Mouse (Mus musculus) cerebellum, adult 8-10 months (tissue): ENCODE results near the gene Ptp4a2.
A peak's percentile ranks its signal among the peaks of the same experiment; 100 is the strongest.

Source experiments
- DNase-seq: peaks from one replicate; pipeline ENCODE4 v3.0.0; 2022

Ptp4a2 gene

DNA sequence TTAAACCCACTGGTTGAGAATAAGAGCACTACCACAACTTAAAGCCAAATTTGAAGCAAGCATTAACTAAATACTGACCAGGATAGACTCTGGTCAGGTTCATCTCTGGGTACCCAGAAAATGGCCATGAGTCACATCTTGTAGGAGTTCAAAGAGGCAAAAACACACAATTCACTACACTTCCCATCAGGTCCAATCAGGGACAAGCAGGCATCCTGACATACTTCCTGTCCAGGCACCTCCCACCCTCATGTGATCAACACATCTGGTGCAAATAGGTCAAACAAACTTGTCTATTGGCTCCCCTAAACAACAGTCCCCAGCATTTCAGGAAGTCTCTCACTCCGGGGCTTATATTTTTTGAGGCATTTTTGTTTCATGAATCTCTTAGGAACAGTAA, 7.7 kb upstream of the Ptp4a2 start:
- DNase-seq: no peak

DNA sequence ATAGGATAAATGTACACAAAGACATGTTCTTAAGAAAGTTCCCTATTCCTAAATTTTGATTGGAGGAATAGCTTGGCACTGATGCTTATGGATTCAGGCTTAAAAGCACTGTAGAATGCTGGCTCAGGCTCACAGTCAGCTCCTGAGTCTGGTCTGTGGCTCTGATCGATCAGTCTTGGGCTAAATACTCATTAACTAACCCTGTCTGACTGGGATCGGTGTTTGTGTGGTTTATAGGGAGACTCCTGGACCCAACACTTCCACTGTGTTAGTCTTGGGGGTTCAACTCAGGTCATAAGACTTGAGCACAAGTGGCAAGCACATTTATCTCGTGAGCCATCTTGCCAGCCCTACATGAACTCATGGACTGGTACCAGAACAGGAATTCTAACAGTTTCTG, 6.0 kb upstream of the Ptp4a2 start:
- DNase-seq: no peak

DNA sequence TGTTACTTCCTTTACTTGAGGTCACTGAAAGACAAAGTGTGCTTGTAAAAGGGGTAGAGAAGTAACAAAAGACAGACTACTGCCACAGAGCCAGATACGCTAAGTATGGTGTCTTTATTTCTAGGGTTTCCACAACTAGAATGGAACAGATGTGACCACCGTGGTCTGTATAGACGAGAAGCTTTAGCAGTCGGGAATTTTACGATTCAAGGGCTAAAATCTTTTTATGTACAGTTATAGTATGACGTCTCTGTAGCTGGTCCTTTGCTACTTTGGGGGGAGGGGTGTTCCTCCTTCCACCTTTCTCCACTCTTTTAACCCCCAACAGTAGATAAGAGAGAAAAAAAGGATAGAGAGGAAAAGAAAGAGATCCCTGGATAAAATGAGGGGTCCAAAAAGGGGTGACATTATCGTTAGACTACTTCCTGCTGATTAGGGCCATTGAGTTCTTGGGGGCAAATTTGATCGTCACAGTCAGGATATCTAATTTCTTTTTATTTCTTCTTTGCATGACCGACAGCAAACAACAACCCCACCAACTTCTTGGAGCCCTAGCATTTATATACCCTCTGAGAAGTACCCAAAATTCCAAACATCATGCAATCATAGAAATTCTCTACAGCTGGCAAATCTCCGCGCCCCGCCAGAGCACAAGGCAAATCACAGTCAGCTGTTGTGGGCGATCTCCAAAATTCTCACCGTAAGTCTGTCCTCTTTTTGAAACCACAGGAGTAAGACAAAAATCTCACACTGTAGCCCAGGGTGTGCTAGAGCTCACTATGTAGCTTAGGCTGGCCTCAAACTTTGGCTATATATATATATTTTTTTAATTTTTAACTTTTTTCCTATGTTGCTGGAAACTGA, 818 bp downstream of the Ptp4a2 start:
- no peak for DNase-seq

DNA sequence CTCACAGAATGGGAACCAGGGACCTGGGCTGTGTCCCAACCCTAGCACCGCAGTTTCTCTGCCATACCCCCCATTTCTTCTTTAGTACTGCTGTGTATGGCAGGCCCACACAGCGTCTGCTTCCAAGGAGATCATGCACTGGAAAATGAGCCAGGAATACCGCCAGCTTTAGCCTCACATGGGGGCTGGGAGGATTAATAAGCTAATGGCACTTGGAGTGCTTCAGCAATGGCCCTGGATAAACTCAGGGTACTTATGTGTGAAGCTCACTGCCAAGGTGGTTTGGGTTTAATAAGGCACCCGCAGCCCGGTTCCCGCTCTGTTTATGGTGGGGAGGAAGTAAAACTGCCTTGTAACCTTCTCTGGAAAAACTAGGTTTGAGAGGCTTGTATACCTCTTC, 6.6 kb downstream of the Ptp4a2 start:
- no peak for DNase-seq

DNA sequence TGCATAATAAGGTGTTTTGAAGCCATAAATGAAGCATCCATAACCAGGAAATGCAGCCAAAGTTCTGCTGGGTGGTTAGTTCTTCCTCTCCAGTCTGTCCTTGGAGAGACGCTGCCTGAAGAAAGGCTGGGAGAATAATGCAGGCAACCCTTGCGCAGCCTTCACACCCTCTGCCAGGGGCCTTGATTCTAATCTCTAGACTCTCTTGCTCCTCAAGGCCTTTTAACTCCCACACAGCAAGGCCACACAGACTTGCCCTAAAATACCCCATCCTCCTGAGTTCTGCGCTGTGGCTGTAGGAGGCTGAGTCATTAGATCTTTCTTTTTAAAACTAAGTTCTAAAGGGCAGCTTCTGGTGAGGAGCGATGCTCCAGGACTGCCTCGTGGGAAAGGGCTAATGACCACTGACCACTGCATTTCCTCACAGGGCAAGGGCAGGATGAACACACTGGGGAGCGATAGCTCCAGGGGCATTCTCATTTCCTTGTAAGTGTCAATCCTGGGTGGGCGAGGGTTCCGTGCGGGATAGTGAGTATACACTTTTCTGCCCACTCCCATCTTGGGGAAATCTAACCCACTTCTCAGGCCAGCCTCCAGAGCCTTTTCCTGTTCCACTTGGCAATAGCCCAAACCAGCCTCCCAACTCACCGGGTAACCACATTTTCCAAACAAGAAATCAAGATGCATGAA, 7.6 kb downstream of the Ptp4a2 start:
- DNase-seq: peak; percentile 17

DNA sequence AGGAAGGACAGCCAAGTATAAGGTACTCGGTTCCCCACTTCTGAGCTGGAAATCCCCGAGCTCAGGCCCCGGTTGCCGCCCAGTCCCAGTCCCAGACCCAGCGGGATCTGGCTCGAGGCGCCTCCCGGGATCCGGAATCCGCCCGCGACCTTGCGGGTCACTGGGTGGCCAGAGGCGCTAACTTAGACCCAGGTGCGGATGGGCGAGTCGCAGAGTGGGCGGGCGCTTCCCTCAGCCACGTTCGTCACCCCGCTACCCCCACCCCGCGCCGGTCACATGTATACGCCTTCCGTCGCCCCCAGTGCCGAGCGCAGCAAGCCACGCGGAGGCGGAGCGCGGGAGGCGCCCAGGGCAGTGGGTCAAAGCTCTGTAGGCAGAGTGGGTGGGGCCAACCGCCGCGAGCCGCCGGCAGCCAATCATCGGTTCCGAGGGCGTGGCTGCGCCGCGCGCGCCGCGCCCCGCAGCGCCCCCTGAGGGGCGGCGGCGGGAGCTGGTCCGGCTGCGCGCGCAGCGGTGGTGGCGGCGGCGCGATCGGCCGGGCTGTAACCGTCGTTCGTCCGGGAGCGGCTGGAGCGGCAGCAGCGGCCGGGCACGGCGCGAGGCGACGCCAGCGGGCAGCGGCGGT, 8.8 kb downstream of the Ptp4a2 start:
- DNase-seq: peak; percentile 93

DNA sequence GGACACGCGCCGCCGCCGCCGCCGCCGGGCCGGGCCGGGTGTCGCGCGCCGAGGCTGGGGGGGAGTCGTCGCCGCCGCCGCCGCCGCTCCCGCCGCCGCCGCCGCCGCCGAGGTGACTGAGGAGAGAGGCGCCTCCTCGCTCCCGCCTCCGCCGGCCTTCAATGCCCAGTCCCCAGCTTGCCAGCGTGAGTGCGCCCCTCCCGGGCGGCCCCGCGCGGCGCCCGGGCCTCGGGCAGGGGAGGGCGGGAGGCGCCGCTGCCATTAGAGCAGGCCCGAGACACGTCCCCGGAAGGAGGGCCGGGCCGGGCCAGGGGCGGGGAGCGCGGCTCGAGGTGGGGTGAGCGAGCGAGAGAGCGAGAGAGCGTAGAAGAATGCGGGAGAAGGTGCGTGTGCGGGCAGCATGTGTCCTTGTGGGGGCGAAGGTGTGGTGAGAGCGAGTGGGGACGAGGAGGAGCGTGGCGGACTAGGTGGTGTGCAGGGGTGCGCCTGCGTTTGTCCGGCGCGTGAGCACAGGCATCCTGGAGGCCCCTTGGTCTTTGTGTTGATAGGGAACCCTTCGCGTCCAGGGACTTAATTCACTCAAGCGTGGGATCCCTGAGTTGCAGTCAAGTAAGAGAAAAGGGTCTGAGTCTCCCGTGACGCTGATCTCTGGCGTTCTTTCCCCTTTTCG, 9.5 kb downstream of the Ptp4a2 start:
- DNase-seq: peak; percentile 65

DNA sequence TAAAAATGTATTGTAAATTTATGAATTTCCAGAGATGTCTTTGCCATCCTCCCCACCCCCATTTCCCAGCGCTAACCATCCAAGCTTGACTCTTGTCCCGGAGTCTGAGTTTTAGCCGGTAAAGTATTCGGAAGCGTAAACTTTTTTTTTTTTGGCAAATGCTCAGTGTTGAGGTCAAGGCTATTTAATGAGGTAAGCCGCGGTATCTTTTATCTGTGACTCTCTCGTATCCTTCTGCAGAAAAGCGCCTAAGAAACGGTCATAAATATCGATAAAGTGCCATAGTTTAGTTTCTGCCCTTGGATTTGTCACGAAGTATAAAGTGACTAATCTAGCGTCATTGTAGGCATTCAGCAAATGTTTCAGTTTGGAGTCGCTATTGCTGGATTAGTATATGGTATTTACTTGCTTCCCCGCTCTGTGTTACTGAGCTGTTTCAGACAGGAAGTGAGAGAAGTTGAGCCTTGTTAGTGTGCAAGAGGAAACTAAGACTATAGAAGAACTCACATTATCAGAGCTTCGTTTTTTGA, 10.1 kb downstream of the Ptp4a2 start:
- DNase-seq: no peak

DNA sequence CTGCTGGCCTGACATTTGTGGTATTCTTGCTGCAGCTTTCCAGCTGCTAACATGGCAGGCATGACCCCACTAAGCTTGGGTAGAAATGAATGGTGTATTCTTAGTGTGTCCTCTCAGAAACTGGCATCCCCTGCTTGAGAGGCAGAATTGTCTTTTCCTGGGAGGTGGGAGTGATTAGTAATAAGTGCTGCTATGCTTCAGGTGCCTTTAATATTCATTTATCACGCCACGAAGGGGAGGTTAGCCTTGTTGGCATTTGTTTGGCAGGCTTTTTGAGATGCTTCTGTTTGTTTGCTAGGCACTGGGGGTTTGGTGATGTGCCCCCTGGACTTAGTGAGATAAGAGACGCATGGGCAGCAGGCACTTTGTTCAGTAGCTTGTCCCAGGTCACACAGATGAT, 11.3 kb downstream of the Ptp4a2 start:
- DNase-seq: no peak

DNA sequence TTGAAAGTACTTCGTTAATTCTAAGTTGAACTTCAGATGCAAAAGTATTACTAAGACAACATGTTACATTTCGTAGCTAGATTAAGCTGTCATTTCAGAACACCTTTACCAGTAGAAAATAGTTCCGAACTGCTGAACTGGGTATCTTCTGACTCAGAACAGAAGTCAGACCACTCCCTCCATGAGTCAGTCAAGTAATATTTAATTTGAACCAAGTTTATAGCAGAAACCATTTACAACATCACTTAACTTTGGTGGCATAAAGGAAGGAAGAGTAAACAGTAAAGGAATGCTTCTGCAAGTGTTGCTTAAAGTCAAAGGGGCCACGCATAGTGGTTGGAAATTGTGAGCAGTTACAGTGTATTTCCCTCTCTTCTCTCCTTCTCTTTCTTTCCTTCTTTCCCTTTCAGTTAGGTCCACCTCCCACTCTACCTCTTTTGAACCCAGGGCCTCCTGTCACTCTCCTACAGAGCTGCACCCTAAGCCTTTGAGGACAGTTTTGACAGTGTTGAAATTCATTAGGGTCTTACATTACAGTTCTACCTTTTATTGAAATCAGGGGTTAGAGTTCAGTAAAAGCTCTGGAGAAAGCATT, 12.3 kb downstream of the Ptp4a2 start:
- DNase-seq: no peak

DNA sequence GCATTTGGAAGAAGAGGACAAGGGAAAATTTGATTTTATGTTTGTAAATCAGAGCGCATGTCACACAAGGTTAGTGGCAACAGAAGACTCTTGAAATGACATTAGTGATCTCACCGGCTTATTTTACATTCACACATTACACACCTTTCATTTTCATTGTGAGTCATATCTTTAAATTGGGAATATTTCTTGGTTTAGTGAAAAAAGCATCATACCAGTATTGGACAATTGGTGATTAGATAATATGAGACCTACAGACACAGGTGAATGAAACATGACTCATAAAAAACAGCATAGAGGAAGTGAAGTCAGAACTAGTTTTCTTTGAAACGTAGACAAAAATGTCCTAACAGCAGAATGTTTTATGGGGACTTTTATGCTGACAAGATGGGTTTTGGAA, 16.6 kb downstream of the Ptp4a2 start:
- DNase-seq: no peak

DNA sequence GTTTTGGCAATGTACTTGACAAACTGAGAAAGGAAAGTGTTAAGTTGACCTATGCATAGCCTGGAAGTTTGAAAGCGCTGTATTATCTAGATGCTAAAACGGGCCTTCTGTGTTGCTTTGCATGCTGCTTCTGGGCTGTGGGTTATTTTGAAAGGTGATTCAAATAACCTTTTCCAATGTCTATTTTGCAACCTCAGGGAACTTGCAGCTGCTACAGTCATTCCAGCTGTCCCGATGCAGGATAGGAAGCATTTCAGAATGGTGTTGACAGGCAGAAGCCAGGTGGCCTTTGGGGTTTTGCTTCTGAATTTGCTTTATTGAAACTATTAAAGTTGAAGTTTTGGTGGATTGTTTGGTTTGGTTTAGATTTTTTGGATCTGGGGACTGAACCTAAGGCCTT, 17.1 kb downstream of the Ptp4a2 start:
- DNase-seq: no peak

DNA sequence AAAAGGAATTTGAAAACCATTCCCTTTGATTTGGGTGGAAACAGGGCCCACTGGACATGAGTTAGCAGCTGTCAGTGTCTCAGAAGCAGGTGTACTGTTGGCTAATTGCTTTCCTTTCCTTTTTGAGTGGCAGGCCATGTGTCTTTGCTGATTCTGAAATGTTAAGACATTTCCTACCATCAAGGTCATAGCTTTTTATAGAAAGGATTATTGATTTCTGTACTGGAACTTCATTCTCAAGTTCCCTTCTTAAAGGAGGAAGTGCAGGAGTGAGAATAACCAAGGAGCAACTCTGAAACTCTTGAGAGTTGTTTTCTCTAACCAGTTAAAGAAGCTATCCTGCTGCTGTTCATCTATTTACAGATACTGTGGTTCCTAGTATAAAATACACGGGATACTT, 18.8 kb downstream of the Ptp4a2 start:
- DNase-seq: no peak

DNA sequence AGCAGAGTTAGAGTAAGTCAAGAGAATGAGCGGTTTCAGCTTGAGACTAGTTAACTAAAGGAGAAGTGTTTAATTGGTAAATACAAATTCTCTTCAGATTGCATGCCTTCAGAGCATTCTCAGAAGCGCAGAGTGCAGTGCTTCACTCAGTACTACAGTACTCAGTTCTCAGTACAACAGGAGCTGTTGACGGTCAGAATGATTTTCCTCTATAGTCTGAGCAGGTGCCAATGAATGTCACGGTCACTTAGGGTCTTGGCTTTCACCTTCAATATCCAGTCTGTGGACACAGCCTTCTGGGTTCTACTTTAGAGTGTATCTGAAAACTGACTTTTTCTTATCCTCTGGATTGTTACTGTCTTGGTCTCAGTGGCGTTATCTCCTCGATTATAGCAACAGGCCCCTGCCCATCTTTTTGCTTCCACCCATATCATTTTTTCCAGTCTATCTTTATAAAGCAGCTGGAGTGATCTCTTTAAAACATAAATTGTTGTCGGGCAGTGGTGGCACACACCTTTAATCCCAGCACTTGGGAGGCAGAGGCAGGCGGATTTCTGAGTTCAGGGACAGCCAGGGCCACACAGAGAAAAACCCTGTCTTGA, 19.4 kb downstream of the Ptp4a2 start:
- DNase-seq: no peak

DNA sequence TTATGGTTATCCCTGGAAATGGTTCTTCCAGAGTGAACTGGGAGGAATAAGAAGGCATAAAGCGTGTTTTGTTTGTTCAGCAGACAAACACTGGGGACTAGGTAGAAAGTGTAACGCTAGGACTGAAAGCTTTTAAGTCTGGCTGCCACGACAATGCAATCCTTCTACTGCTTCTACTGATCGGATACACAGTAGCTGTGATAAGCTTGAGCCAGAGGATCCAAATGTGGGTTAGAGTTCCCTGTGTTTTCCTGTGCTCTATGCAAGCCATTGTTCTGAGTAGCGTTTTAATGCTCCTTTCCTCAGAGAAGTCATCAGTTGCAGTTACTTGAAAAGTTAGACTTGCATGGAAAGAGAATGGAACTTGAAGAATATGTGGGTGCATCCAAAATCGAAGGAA, 23.6 kb downstream of the Ptp4a2 start:
- DNase-seq: no peak

DNA sequence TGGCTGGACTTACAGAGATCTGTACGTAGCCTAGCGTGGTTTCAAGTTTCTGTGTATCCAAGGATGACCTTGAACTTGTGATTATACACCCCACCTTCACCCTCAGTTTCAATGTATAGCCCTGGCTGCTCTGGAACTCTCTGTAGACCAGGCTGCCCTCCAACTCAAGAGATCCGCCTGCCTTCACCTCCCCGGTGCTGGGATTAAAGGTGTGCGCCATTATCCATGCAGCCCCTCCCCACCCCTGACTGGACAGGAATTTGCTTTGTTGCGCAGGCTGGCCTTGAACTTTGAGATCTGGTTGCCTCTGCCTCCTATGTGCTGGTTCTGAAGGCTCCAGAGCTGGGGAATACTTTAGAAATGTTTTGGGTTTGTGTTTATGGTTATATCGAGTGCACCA, 24.3 kb downstream of the Ptp4a2 start:
- DNase-seq: no peak

DNA sequence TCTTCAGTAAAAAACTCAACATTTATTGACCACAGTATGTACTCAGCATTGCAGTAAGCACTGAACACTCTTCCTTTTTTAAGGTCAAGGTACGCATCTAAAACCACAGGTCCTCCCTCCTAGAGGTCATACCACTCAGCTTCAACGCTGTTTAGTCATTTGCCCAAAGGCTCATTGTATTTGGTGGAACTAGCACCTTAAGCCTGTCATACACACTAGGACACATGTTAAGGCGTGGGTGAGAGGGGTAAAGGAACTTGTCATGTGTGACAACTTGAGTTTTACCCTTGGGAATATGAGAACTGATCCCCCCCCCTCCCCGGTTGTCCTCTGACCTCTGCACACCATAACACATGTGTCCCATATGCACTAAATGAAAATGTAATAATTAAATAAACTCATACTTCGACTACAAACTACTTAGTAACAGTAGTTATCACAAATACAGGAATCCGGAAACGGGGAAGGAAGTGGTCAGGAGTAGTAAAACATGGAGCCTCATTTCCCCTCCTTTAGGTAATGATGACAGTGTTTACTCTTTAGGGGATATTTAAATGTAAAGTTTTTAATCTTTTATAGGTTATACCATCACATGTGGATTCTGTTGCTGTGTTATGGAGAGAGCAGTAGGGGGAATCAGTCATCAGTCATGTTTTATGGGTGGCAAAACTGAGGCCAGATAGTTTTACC, 29.0 kb downstream of the Ptp4a2 start:
- no peak for DNase-seq

DNA sequence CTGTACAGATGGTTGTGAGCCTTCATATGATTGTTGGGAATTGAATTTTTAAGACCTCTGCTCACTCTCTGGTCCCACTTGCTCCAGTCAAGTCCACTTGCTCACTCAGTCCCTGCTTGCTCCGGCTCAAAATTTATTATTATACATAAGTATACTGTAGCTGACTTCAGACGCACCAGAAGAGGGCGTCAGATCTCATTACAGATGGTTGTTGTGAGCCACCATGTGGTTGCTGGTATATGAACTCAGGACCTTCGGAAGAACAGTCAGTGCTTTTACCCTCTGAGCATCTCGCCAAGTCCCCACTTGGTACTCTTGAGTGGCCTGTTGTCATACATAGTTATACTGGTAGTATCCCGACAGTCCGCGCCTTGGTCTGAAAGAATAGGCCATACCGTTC, 35.8 kb downstream of the Ptp4a2 start:
- no peak for DNase-seq

DNA sequence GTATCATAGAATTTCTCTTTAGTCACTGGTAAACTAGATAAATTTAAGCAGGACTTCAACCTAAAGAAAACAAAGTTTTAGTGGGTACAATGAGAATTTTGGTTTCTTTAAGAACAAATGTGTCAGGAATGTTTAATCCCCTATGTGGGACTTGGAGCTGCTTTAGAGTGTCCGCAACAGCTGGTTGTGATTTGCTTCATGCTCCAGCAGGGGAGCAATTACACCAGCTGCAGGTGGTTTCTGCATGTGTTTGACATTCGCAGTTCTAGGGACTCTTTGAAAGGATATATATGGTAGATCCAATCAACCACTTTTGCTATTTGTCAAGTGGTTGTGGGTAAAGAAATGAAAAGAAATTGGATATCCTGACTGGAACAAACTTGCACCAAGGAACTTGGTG, 39.5 kb downstream of the Ptp4a2 start:
- DNase-seq: no peak

DNA sequence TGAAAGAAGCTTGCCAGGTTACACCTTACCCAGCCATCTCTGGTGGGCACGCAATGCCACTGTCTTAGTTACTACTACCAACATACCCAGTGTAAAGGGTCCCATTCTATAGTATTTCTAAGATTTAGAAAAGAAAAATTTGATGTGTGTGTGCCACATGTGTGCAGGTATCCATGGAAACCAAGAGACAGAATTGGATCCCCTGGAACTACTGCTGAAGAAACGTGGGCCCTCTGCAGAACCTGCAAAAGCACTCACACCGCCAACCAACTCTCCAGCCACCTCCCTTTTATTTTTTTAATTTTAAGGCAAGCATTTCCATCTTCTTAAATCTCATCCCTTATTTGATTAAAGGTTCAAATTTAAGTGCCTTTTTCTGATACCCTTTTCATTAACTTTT, 40.8 kb downstream of the Ptp4a2 start:
- no peak for DNase-seq

DNA sequence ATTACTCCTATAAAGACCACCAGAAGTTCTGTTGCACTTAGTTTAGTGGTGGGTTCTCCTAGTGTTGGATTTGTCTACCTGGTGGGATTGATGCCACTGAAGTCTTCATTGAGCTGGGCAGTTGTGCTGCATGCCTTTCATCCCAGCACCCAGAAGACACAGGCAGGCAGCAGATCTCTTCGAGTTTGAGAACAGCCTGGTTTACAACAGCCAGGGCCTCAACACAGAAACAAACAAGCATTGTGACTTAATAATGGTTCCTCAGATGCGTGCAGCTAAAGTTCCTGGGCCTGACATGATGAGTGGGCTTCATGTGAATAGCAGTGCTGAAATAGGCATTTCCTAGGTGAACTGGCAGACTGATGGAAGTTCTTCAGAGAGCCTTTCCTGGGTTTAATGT, 42.0 kb downstream of the Ptp4a2 start:
- no peak for DNase-seq

DNA sequence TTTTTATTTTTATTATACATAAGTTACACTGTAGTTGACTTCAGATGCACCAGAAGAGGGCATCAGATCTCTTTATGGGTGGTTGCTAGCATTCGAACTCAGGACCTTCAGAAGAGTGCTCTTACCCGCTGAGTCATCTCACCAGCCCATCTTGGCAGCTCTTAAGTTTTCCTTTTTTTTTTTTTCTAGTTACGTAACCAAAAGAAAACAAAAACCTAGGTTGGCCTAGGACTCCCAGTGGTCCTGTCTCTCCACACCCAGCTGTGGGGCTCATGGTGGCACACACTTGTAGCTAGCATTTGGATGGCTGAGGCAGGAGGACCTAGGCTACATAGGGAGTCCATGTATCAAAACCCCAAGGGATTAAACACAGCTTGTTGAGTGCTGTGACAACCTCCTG, 43.0 kb downstream of the Ptp4a2 start:
- DNase-seq: no peak
